Mouse (Mus musculus): ENCODE data around the gene B430305J03Rik. TPM values are rescaled to one million over a fixed set of nuclear protein-coding genes. Genes with fewer than 3 reads are reported as not detected.

The B430305J03Rik gene
- polyA plus RNA-seq, 1 experiment from 2014 or later = not detected

DNA sequence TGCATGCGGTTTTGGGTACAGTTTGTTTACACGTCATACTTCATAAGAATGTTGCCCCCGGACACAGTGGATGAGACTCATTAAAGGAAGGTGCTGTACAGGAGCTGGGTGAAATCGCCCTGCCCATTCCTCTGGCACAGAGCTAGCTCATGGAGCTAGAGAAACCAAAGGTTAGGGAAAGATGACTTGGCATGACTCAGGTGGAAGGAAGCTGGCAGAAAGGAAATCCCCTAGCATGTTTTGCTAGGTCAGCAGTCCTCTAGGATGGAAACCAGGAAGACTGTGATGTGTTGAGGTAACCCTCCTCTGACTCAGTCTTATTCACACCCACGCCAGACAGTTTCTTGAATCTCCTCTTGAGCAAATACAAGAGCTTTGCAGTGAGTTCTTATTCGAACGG, 21.7 kb downstream of the B430305J03Rik start:
- H3K4me1 ChIP-seq = peaks cover 4% of the 10 kb centered on the region
- no peaks in the 10 kb centered on the region for H3K36me3 ChIP-seq (replicated peaks)
- H3K27ac ChIP-seq (replicated peaks) = no peak overlapping the region
- H3K27me3 ChIP-seq (replicated peaks; ENCODE audit: low read depth, poor library complexity, severe bottlenecking) = no peaks in the 10 kb centered on the region
- H3K4me3 ChIP-seq = no peak overlapping the region
- DNase-seq (ENCODE audit: low spot score) = no peak
- 81% methylated on average over 7 of the region's 7 CpGs for WGBS
- H3K9me3 ChIP-seq = no peaks in the 10 kb centered on the region

DNA sequence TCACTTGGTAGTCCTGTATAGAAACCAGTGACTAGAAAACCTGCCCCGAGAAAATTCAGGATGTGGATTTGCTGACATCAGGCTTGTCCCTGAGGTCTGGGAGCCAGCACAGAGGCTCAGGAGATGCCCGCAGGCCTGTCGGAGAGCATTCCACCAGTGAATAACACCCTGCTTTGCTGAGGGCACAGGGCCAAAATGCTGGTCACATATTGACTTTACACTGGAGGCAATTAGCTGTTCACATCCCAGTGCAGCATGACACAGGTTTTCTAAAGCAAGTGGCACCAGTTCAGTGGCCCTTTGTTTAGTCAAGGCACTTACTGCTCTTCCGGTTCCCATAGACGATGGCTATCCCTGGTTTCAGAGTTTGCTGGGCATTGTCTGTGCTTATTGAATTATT, 25.4 kb downstream of the B430305J03Rik start:
- Histone ChIP-seq H3K27me3 (replicated peaks; ENCODE audit: low read depth, poor library complexity, severe bottlenecking) (no peaks in the 10 kb centered on the region), H3K27ac (replicated peaks) (no peak overlapping the region), H3K4me1 (no peaks in the 10 kb centered on the region; the same call in 1 of the 2 replicates), H3K36me3 (replicated peaks) (no peaks in the 10 kb centered on the region), H3K4me3 (no peak overlapping the region), H3K9me3 (no peaks in the 10 kb centered on the region)
- no peak for DNase-seq (ENCODE audit: low spot score)
- 71% methylated on average over 5 of the region's 5 CpGs for WGBS

DNA sequence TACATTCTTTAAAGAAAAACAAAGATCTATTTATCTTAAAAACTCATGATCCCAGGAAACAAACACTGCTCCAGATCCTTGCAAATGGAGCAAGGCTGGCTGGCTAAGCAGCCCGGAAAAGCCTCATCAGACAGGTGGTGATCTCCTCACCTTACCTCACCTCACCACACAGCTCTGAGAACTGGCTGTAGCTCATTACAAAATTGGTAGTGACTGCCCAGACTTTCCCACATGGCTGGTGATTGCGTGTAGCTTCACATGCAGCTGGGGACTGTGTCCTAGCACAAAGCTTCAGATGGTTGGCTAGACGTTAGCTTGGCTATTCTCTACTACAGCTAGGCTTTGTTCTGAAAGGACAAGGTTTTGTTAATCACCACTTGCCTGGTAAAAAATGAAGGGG, 28.5 kb downstream of the B430305J03Rik start:
- H3K27me3 ChIP-seq (replicated peaks; ENCODE audit: low read depth, poor library complexity, severe bottlenecking) = no peaks in the 10 kb centered on the region
- H3K27ac ChIP-seq (replicated peaks) = no peak overlapping the region
- no peak overlapping the region for H3K4me3 ChIP-seq
- no peaks in the 10 kb centered on the region for H3K4me1 ChIP-seq
- H3K36me3 ChIP-seq (replicated peaks) = no peaks in the 10 kb centered on the region
- WGBS = 87% methylated on average over 3 of the region's 3 CpGs
- no peak for DNase-seq (ENCODE audit: low spot score)
- no peaks in the 10 kb centered on the region for H3K9me3 ChIP-seq

DNA sequence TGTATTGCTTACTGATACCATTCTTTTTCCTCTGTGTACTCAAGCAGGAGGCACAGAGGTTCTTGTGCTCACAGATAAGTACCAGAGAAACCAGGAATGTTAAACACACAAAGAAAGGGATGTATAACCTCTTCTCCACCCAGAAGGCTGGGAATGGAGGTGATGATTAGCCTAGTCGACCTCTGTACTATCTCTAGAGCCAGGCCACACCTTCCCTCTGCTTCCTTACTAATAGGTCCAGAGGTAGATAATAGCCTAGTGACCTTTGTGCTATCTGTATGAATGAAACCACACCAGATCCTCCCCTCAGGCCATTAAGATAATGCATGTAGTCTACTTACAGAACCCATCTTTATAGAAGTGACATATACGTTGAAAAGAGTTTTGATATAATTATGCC, 29.5 kb downstream of the B430305J03Rik start:
- H3K36me3 ChIP-seq (replicated peaks) = no peaks in the 10 kb centered on the region
- 60% methylated on average over 2 of the region's 2 CpGs for WGBS
- no peaks in the 10 kb centered on the region for H3K27me3 ChIP-seq (replicated peaks; ENCODE audit: low read depth, poor library complexity, severe bottlenecking)
- no peak overlapping the region for H3K4me3 ChIP-seq
- H3K4me1 ChIP-seq = no peaks in the 10 kb centered on the region
- no peak overlapping the region for H3K27ac ChIP-seq (replicated peaks)
- no peaks in the 10 kb centered on the region for H3K9me3 ChIP-seq
- no peak for DNase-seq (ENCODE audit: low spot score)

DNA sequence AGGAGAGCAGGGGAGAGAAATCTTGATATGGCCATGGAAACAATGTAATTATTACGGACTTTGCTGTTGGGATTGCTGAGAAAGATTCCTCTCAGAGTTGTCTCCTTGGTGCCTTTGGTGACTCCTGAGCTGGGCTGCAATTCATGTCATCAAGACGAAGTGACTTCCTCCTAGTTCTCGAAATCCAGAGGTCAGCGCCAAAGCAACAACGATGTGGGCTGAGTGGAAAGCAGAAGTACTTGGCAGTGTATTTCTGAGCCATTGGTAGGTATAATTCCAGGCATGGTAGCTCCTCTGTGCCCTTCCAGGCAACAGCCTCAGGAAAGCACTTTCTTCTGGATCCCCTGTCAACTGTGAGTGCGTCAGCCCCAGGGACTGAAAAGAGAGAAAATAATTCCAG, 44.1 kb downstream of the B430305J03Rik start:
- Histone ChIP-seq H3K27me3 (replicated peaks; ENCODE audit: low read depth, poor library complexity, severe bottlenecking) (no peaks in the 10 kb centered on the region), H3K27ac (replicated peaks) (no peak overlapping the region), H3K9me3 (no peaks in the 10 kb centered on the region), H3K4me1 (no peaks in the 10 kb centered on the region), H3K4me3 (no peak overlapping the region), H3K36me3 (replicated peaks) (no peaks in the 10 kb centered on the region)
- 92% methylated on average over 6 of the region's 6 CpGs for WGBS
- DNase-seq (ENCODE audit: low spot score) = no peak

DNA sequence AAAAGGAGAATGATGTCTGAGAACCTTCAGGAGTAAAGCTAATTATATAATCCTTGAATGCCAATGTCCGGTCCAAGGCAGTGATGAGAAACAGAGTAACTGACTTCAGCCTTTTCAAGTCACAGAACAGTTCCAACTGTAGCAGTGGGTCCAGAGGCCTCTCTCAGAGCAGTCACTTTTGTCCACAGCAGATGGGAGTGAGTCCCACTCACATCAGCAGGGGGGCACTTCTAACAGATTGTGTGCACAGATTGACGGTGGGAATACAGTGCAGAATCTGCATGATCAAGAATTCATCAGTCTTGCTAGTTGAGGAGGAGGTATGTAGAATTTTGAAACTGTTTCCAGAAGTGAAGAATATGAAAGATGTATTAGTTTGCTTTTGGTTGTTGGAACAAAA, 45.7 kb downstream of the B430305J03Rik start:
- no peak overlapping the region for H3K27ac ChIP-seq (replicated peaks)
- no peak for DNase-seq (ENCODE audit: low spot score)
- no peaks in the 10 kb centered on the region for H3K27me3 ChIP-seq (replicated peaks; ENCODE audit: low read depth, poor library complexity, severe bottlenecking)
- no peaks in the 10 kb centered on the region for H3K36me3 ChIP-seq (replicated peaks)
- H3K9me3 ChIP-seq = no peaks in the 10 kb centered on the region
- H3K4me3 ChIP-seq = no peak overlapping the region
- 82% methylated on average over 2 of the region's 2 CpGs for WGBS
- no peaks in the 10 kb centered on the region; the same call in 1 of the 2 replicates for H3K4me1 ChIP-seq

DNA sequence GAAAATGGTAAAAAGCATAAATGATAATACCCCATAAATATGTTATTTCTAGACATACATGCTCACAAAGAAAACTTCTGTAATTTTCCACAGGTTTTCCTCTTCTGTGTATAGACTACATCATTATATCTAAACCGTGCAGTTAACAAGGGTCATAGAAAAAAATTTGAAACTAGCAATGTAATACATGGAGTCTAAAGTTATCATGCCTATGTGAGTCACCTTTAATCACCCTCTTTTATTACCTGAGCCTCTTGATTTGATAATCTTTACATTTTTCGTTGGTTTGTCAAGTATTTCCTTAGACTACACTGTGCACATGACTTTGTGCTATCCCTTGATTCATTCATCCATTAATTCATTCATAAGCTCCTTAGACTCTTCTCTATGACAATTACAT, 50.7 kb downstream of the B430305J03Rik start:
- H3K4me1 ChIP-seq = no peaks in the 10 kb centered on the region; the same call in 1 of the 2 replicates
- H3K27me3 ChIP-seq (replicated peaks; ENCODE audit: low read depth, poor library complexity, severe bottlenecking) = no peaks in the 10 kb centered on the region
- H3K4me3 ChIP-seq = no peak overlapping the region
- 83% methylated on average over 2 of the region's 2 CpGs for WGBS
- H3K9me3 ChIP-seq = no peaks in the 10 kb centered on the region
- H3K27ac ChIP-seq (replicated peaks) = no peak overlapping the region
- DNase-seq (ENCODE audit: low spot score) = no peak
- H3K36me3 ChIP-seq (replicated peaks) = no peaks in the 10 kb centered on the region

Other genes starting within 250 kb of the B430305J03Rik start
- gene Rap2b, start 4.3 kb downstream of the B430305J03Rik start, polyA plus RNA-seq (2016; fragmentation: Nextera tagmentation; extraction: Ambion mirVana) = 10.3 and 11.0 TPM in 2 replicates

All from embryonic facial prominence, embryonic 10.5 days (tissue).